Mouse (Mus musculus): Measurements from ENCODE around the gene Syt7.

DNA sequence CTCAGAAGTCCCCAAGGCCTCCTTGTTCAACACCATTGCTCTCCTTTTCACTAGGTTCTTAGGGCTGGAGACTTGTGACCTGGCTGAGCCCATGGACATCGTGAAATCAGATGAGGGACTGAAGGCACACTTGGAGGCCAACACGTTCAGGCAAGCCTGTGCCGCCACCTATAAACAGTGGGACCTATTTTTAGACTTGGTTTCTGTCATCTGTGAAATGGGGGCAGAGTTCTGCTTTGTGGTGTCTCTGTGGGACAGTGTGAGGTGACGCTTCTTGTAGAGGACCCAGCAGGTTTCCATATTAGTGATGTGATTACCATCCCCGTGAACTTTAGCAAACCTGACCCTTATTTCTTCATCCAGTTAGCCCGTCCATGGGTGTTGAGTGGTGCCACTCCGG lies 36.7 kb upstream of the Syt7 start:
- TF ChIP-seq GATA1 (IDR thresholded peaks at IDR 0.05; ENCODE audit: borderline replicate concordance, low read length), result no peak
- no peak for TF ChIP-seq FLI1 (IDR thresholded peaks at IDR 0.05; ENCODE audit: low read length)
